Mouse (Mus musculus) hindbrain, embryonic 11.5 days (tissue): ENCODE data around the gene Dennd1a. TPM values are rescaled to one million over a fixed set of nuclear protein-coding genes. Genes with fewer than 3 reads are reported as not detected.

Experiments used
- ATAC-seq: fragments of 200-750 bp; cut with Nextera tagmentation; 2 replicates; pipeline ENCODE4 v1.8.0; 2017; ENCODE audit warnings: mild to moderate bottlenecking, moderate TSS enrichment, moderate library complexity; ENCODE audit not compliant: low FRiP score
- DNase-seq: peaks from one replicate; pipeline ENCODE4 v3.0.0-alpha.2; 2015; ENCODE audit warnings: low spot score
- H3K27ac ChIP-seq: fragments of 300-500 bp; sonication (generic); 2 replicates; pipeline ENCODE4 v1.5.1; 2014; ENCODE audit warnings: mild to moderate bottlenecking, low read depth, low read length
- H3K27me3 ChIP-seq: fragments of 300-500 bp; sonication (generic); 2 replicates; pipeline ENCODE4 v1.6.1; 2014; ENCODE audit warnings: mild to moderate bottlenecking, low read length, moderate library complexity, mixed read lengths; ENCODE audit not compliant: control insufficient read depth, insufficient read depth
- H3K36me3 ChIP-seq: fragments of 300-500 bp; sonication (generic); 2 replicates; pipeline ENCODE4 v1.6.1; 2014; ENCODE audit warnings: mild to moderate bottlenecking, low read length, moderate library complexity, mixed read lengths; ENCODE audit not compliant: control insufficient read depth, insufficient read depth
- H3K4me1 ChIP-seq: fragments of 300-500 bp; sonication (generic); replicated peaks from 2 replicates; pipeline ENCODE4 v1.6.1; 2014; ENCODE audit warnings: low read length, mixed read lengths; ENCODE audit not compliant: control insufficient read depth, insufficient read depth
- H3K4me2 ChIP-seq: fragments of 300-500 bp; sonication (generic); replicated peaks from 2 replicates; pipeline ENCODE4 v1.6.1; 2014; ENCODE audit warnings: mild to moderate bottlenecking, low read depth, low read length
- H3K4me3 ChIP-seq: fragments of 300-500 bp; sonication (generic); 2 replicates; pipeline ENCODE4 v1.5.1; 2014; ENCODE audit warnings: low read depth, low read length
- H3K9ac ChIP-seq: fragments of 300-500 bp; sonication (generic); 2 replicates; pipeline ENCODE4 v1.6.1; 2014; ENCODE audit warnings: low read depth, low read length
- H3K9me3 ChIP-seq: fragments of 300-500 bp; sonication (generic); 2 replicates; pipeline ENCODE4 v1.6.1; 2016; ENCODE audit warnings: low read length; ENCODE audit not compliant: control insufficient read depth
- WGBS: fragments of 180-500 bp; shearing (Covaris S2); extraction: QIAGEN DNeasy Blood & Tissue Kit; methylation state at CpG from one replicate; pipeline ENCODE4 v1.1.7; 2014; 5-methylcytosine and 5-hydroxymethylcytosine counted together
- polyA plus RNA-seq: library from polyadenylated mRNA; unstranded; fragments of >200 nt; fragmentation: Nextera tagmentation; extraction: Ambion mirVana; gene quantifications from 2 replicates; pipeline ENCODE4 v1.2.1, GENCODE M21; 2014

Dennd1a gene
- polyA plus RNA-seq, 1 experiment from 2014 or later: 11.3 TPM

DNA sequence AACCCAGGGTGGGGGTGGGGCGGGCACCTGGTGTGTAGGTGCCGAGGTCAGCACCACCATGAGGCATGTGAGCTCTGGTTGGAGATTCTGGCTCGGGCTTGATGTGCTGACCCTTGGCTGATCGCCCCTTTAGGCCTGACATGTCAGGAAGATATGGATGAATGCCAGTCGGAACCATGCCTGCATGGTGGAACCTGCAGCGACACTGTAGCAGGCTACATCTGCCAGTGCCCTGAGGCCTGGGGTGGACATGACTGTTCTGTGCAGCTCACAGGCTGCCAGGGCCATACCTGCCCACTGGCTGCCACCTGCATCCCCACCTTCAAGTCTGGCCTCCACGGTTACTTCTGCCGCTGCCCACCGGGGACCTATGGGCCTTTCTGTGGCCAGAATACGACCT, 497.2 kb downstream of the Dennd1a start:
- WGBS: 91% methylated on average over 10 of the region's 10 CpGs
- no peak overlapping the region for H3K4me2 ChIP-seq

DNA sequence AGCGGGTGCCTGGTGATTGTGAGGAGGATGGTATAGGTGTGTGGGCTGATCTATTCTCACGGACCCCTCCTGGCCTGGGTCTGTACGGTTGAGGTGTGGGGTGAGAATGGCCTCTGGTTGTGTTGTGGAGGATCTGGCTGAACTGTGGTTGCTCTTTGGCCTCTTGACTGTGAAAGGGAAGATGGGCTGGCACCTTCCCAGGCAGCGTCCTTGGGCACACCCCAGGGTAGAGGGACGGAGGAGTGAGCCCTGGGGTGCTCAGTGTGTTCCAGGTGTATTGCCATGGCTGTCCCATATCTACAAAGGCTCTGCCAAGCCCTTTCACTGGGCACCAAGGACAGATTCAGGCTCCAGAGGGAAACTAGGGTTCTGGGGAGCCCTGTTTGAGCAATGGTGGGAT, 498.2 kb downstream of the Dennd1a start:
- no peaks in the 10 kb centered on the region for H3K4me1 ChIP-seq
- no peak for ATAC-seq
- peaks cover 3% of the 10 kb centered on the region; the same call in 1 of the 2 replicates for H3K36me3 ChIP-seq
- H3K9me3 ChIP-seq: no peaks in the 10 kb centered on the region
- DNase-seq: no peak
- H3K9ac ChIP-seq: no peak overlapping the region
- H3K4me3 ChIP-seq: no peak overlapping the region
- 96% methylated on average over 5 of the region's 5 CpGs for WGBS
- no peak overlapping the region for H3K4me2 ChIP-seq
- no peak overlapping the region for H3K27ac ChIP-seq
- peaks cover 21% of the 10 kb centered on the region for H3K27me3 ChIP-seq

More for the DNA sequence above, 497.2 kb downstream of the Dennd1a start:
- no peak for DNase-seq
- H3K27ac ChIP-seq: no peak overlapping the region
- H3K36me3 ChIP-seq: peaks cover 3% of the 10 kb centered on the region; the same call in 1 of the 2 replicates
- no peaks in the 10 kb centered on the region for H3K9me3 ChIP-seq
- H3K9ac ChIP-seq: no peak overlapping the region
- H3K27me3 ChIP-seq: peaks cover 21% of the 10 kb centered on the region
- no peak overlapping the region for H3K4me3 ChIP-seq
- no peak for ATAC-seq
- H3K4me1 ChIP-seq: no peaks in the 10 kb centered on the region

DNA sequence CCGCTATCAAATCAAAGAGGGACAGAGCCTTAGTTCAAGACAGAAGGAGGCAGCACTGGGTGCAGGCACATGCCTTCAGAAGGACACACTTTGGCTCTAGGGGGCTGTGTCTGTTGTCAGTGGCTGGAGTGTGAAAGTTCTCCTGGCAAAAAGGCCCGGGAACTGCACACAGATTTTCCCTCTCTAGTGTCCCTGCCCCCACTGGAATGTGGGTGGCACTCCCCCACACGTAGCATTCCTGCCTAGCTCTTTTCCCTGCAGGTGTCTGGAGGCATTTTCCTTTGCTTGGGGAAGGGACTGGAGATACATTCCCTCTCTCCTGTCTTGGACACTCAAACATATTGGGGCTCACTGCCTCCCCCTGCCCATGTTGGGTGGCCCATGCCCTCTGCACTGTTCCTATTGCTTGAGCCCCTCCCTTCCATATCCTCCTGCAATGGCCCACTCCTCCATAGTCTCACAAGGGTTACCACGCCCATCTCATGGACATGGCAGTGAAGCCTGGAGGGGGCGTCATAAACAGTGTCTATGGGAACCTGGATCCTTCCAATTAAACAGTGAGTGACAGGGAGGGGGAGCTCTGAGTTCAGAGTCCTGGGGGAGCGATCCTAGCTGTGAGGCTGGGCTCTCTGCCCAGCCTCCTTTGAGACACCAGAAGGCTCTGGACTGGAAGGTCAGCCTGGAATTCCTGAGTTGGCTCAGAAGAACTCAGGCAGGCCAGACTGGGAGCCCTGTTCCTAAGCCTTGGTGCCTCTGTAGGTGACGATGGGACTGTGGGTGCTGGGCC, 498.8 kb downstream of the Dennd1a start:
- WGBS: 77% methylated on average over 7 of the region's 7 CpGs
- H3K9me3 ChIP-seq: no peaks in the 10 kb centered on the region
- H3K9ac ChIP-seq: no peak overlapping the region
- H3K4me2 ChIP-seq: no peak overlapping the region
- H3K4me3 ChIP-seq: no peak overlapping the region
- DNase-seq (no peak), ATAC-seq (no peak)
- peaks cover 16% of the 10 kb centered on the region for H3K27me3 ChIP-seq
- no peaks in the 10 kb centered on the region for H3K4me1 ChIP-seq
- peaks cover 3% of the 10 kb centered on the region; the same call in 1 of the 2 replicates for H3K36me3 ChIP-seq
- H3K27ac ChIP-seq: no peak overlapping the region

DNA sequence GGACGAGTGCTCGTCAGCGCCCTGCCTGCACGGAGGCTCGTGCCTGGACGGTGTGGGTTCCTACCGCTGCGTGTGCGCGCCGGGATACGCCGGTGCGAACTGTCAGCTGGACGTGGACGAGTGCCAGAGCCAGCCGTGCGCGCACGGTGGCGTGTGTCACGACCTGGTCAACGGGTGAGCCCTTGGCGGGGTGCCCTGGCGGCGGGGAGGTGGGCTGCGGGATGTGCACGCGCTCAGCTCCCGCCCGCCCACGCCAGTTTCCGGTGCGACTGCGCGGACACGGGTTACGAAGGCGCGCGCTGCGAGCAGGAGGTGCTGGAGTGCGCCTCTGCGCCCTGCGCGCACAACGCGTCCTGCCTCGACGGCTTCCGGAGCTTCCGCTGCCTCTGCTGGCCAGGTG, 500.7 kb downstream of the Dennd1a start:
- Histone ChIP-seq H3K36me3 (peaks cover 3% of the 10 kb centered on the region; the same call in 1 of the 2 replicates), H3K4me2 (peak overlapping the region; percentile 28; the same call in 1 of the 2 replicates), H3K9ac (no peak overlapping the region), H3K27ac (no peak overlapping the region), H3K27me3 (peaks cover 2% of the 10 kb centered on the region; the same call in 1 of the 2 replicates), H3K4me3 (no peak overlapping the region), H3K4me1 (peaks cover 3% of the 10 kb centered on the region), H3K9me3 (no peaks in the 10 kb centered on the region)
- DNase-seq: no peak
- ATAC-seq: no peak
- WGBS: 28% methylated on average over 52 of the region's 52 CpGs

DNA sequence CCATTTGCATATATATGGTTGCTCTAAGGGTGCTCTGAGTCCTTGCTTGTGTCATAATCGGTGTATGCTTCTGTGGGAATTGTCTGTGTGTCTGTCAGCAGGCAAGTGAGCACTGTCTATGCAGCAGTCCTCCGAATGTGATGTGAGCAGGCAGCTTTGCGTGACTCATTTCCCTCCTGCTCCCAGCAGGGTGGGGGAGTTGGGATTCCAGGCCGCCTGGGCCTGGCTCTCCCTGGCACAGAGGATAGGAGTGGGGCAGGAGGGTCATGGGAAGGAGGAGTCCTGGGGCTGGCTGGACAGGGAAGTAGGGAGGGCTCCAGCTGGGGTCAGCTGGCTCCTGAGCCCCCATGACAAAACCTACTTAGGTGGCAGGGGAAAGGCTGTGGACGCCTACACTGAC, 502.7 kb downstream of the Dennd1a start:
- H3K4me3 ChIP-seq: no peak overlapping the region
- ATAC-seq: no peak
- H3K27me3 ChIP-seq: peaks cover 2% of the 10 kb centered on the region; the same call in 1 of the 2 replicates
- H3K27ac ChIP-seq: no peak overlapping the region
- 79% methylated on average over 5 of the region's 5 CpGs for WGBS
- H3K4me1 ChIP-seq: peaks cover 15% of the 10 kb centered on the region
- no peak overlapping the region for H3K4me2 ChIP-seq
- no peak overlapping the region for H3K9ac ChIP-seq
- peaks cover 3% of the 10 kb centered on the region; the same call in 1 of the 2 replicates for H3K36me3 ChIP-seq
- DNase-seq: no peak
- no peaks in the 10 kb centered on the region for H3K9me3 ChIP-seq

DNA sequence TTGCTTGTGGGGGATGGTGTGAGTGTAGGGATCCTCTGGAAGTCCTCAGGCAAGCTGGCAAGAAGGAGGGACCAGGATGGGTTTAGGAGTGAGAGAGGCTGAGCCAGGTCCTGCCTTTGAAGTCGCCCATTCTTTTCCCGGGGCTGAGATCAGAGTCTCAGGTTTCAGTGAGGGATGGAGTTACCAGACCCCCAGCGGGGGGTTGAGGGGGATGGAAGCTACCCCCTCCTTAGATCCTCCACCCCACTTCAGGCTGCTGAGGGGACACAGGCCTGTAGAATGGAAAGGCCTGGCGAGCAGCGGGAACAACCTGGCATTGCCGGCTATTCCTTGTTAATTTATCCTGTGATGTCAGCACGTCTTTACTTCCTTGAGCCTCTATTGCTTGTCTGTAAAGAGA, 505.2 kb downstream of the Dennd1a start:
- Histone ChIP-seq H3K36me3 (no peaks in the 10 kb centered on the region), H3K27me3 (peaks cover under 1% of the 10 kb centered on the region; the same call in 1 of the 2 replicates), H3K4me3 (no peak overlapping the region), H3K27ac (no peak overlapping the region), H3K9ac (no peak overlapping the region), H3K4me2 (no peak overlapping the region), H3K9me3 (no peaks in the 10 kb centered on the region), H3K4me1 (peaks cover 17% of the 10 kb centered on the region)
- WGBS: 20% methylated on average over 7 of the region's 7 CpGs
- DNase-seq (no peak), ATAC-seq (no peak)

GRCm38 (mm10) chr2:37781421-37781820, 505.8 kb downstream of the Dennd1a start:
- ATAC-seq (no peak), DNase-seq (no peak)
- H3K27me3 ChIP-seq: no peaks in the 10 kb centered on the region; the same call in 1 of the 2 replicates
- no peak overlapping the region for H3K4me2 ChIP-seq
- no peaks in the 10 kb centered on the region for H3K9me3 ChIP-seq
- no peak overlapping the region for H3K27ac ChIP-seq
- 17% methylated on average over 3 of the region's 3 CpGs for WGBS
- H3K36me3 ChIP-seq: no peaks in the 10 kb centered on the region
- peaks cover 17% of the 10 kb centered on the region for H3K4me1 ChIP-seq
- H3K9ac ChIP-seq: no peak overlapping the region
- H3K4me3 ChIP-seq: no peak overlapping the region

DNA sequence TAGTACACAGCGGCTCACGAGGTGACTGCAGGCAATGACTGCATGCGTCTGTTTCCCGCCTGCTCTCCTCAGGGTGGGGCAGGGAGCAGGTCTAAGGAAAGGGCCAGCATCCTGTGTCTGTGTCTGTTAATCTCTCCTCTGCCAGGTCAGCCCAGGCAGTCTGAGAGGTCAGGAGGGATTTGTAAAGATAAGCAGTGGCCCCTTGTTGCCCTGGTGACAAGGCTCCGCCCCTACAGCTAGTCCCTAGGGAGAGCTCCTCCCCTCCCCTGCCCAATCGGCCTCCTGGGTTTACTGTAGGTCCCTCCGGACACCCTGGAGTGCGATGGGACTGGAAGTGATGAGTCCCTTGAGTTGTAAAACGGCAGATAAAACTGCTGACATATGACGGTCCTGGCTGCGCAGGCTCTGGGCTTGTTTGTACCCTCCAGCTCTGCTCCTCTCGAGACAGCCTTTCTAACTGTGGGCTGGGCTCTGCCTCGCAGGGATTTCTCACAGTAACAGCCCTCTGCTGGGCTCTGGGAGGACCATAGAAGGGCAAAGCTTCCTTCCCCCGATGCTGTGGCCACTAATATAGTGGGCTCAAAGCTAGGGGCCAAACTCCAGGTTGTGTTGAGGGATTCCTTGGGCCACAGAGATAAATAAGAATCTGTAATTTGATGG, 506.8 kb downstream of the Dennd1a start:
- WGBS: 2% methylated on average over 14 of the region's 14 CpGs
- H3K36me3 ChIP-seq: no peaks in the 10 kb centered on the region

More for the DNA sequence above, 506.8 kb downstream of the Dennd1a start:
- Histone ChIP-seq H3K4me2 (peak overlapping the region; percentile 33), H3K9me3 (no peaks in the 10 kb centered on the region), H3K9ac (peak overlapping the region; percentile 29; the same call in 1 of the 2 replicates), H3K27me3 (no peaks in the 10 kb centered on the region; the same call in 1 of the 2 replicates), H3K4me1 (peaks cover 17% of the 10 kb centered on the region), H3K4me3 (peak overlapping the region; percentile 12; the same call in 1 of the 2 replicates), H3K27ac (peak overlapping the region; percentile 12; the same call in 1 of the 2 replicates)
- ATAC-seq (peak; percentile 25; the same call in 1 of the 2 replicates), DNase-seq (peak; percentile 82)
